Mouse (Mus musculus): Measurements from ENCODE around the gene Macrod1.

GRCm38 (mm10) chr19:7157734-7158133, 101.1 kb downstream of the Macrod1 start:
- TF ChIP-seq CTCF (conservative IDR thresholded peaks at IDR 0.05; ENCODE audit: insufficient read depth, insufficient read length, low read depth, low read length) (no peak), POLR2A (IDR thresholded peaks at IDR 0.05; ENCODE audit: low read depth, low read length) (no peak)
